Mouse (Mus musculus) right cerebral cortex, postnatal 25 days (tissue): ENCODE results near the gene Depp1.
A peak's percentile ranks its signal among the peaks of the same experiment; 100 is the strongest.
"Not testable (repeated sequence)": the region's sequence is repeated elsewhere in the genome, so short reads cannot be mapped to it uniquely, and the experiment has no call there.

Experiments used
- DNase-seq: peaks from one replicate; pipeline ENCODE4 v3.0.0; 2022

Depp1 gene

DNA sequence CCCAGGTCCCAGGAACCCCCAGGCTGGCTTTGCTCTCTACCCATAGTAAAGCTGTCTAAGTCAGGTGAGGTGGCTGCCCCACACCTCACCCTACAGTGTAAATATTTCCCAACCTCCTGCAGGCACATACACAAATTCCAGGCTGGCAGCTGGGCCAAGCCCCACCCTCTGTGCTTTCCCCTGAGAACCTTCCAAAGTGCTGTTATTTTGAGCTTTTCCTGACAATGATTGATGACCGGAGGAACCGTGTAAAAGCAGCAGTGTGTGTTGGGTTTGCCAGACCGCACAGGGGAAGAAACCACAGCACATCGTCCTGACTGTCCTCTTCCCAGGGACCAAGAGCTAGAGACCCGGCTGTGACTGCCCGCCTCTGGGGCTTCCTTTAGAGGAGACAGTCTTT lies at the start of gene Depp1:
Gene Depp1, plus strand, starts transcription at position 204 of the 400 bp plus-strand sequence.
- DNase-seq, result no peak

DNA sequence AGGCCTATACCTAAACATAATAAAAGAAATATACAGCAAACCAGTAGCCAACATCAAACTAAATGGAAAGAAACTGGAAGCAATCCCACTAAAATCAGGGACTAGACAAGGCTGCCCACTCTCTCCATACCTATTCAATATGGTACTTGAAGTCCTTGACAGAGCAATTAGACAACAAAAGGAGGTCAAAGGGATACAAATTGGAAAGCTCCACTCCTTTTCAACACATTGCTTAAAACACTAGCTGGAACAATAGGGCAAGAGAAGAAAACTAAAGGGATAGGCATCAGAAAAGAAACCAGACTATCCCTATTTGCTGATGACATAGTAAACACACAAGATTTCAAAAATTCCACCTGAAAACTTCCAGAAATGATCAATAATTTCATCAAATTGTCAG lies 49.4 kb upstream of the Depp1 start:
- DNase-seq, result not testable (repeated sequence)

DNA sequence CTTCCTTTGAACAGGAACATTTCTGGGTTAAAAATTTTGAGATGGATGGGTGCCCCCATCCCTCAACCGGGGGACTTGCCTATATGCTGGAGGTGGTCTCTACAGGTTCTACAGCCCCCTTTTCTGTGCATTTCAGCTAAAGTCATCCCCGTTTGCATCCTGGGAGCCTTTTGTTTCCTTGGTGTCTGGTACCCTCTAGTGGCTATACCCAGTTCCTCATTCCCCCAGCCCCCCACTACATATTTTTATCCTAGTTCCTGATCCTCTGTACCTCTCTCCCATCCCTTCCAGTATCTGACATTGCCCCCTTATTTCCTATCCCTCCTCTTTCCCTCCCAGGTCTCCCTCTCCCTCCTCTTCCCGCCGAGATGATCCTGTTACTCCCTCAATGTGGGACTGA lies 43.2 kb upstream of the Depp1 start:
- no peak for DNase-seq

DNA sequence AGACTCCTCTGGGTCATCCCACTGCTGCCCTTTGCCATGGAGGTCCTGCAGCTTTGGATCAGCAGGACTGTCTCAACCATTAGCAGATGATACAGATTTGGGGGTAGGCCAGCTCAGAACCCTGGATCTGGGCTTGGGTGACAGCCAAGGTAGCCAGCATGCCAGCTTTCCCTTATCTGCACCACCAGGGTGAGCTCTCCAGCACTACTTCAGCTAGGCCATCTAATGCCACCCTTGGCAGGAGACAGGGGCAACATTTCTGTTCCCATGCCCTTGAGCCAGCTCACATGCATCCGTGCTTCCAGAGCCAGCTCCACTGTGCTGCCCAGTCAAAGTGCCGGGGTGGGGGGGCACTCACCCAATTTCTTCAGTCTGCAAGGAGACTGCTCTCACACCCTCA lies 34.7 kb upstream of the Depp1 start:
- DNase-seq, result no peak

DNA sequence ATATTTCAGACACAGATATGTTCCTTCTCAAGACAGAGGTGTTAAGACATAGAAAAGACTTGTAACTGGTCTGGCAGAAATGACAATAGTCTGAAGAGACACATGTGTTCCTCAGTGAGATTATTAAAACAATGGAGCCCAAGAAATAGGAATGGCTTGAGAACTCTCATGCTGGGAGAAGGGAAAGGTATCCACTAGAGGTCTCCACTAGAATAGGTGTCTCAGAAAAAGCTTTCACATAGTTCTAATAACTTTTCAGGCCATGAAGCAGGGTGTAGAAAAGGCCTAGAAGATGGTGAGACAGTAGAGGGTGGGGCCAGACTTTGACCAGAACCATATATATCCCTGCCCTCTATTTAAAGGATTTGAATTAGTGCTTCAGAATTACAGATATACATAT lies 32.3 kb upstream of the Depp1 start:
- DNase-seq, result no peak

DNA sequence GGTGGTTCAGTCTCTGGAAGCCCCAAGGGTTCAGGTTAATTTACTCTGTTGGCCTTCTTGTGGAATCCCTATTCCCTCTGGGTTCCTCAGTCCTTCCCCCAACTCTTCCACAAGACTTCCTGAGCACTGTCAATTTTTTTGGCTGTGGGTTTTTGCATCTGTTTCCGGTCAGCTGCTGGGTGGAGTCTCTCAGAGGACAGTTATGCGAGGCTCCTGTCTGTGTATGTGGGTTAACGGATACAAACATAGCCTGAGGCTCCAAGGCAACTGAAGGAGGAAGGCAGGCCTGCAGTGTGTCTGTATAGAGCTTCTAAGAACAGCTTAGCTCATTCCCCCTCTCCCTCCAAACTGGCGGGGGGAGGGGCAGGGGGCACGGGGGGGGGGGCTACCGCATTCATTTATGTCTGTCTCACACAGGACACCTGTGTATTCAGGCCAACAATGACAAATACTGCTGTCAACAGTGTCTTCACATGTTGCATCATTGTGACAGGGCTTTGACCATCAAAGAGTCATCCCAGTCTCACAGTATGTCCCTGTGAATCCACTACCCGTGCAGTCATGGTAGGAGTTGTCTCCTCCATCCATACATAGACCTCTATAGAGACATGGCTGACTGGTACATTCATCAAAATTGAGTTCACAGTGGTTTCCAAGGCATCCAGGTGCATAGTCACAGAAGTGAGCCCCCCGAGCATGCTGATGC lies 28.9 kb upstream of the Depp1 start:
- DNase-seq, result no peak

DNA sequence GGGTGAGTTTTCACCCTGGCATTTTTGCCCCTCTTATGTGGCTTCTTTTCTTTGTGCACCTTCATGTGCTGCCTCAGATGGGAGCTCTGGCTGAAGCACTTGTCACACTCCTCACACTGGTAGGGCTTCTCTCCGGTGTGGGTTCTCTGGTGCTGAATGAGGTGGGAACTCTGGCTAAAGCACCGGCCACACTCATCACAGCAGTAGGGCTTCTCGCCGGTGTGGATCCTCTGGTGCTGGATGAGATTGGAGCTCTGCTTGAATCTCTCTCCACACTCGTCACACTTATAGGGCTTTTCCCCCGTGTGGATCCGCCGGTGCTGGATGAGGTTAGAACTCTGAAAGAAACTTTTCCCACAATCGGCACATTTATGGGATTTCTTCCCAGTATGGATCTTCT lies 24.0 kb upstream of the Depp1 start:
- not testable (repeated sequence) for DNase-seq

DNA sequence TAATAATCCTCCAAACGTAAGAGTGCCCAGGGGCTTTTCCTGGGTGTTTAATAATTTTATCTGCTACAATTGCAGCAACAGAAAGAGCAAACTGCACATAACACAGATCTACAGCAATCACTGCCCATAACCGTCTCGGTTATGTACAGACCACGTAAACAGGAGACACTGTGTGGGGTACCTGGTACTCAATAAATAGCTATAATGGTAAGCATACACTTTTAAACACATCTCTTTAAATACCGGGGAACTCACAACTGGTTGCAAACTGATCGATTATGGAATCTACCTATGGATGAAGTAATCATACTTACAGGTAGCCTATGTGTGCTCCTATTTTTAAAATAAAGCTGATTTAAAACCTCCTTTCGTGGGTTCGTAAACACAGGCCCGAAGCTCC lies 22.3 kb upstream of the Depp1 start:
- DNase-seq, result no peak

DNA sequence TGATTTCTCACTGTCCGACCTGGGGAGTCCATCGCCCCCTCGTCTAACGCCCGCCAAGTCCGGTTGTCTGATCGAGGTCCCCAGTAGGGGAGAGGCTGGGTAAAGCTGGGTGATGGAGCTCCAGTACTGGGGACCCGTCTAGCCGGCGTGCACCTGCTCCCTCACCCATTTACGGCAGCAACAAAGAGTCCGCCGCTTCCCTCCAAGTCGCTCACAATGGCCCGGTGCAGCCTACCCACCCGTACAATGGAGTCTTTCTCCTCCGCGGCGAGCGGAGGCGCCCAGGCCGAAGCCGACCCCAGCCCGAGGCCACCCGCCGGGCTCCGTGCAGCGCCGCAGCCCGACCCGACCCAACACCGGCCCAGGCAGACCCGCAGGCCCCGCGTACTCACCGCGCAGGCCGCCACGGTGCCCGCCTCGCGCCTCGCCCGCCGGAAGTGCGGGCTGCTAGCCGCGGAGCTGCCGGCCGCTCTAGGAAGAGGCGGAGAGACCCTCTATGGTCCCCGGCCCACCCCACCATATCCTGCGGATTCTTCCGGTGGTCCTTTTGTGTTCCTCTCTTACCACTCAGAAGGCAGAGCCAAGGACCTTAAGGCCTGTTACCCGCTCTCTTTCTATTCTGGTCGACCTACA lies 21.8 kb upstream of the Depp1 start, which contains the start of gene Zfp422:
Gene Zfp422, minus strand, starts transcription at position 461 of the 633 bp plus-strand sequence.
- peak; percentile 76 for DNase-seq

DNA sequence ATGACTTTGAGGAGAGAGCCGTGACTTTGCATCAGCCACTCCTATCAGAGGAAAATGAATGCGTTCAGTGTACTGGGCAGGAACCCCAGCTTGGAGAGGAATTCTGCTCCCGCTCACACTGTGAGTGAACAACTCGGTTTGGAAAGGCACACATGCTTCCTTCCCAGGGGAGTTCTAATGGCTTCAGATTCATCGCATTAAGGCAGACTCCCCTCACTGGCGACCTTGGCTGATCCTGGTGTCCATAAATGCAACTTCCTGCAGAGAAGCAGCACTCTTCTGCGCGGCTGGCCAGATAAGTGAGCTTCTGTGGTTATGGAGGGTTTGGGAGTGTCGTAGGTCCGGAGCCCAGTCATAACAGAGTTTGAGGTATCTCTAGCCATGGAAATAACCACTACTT lies 20.6 kb upstream of the Depp1 start:
- DNase-seq, result no peak

DNA sequence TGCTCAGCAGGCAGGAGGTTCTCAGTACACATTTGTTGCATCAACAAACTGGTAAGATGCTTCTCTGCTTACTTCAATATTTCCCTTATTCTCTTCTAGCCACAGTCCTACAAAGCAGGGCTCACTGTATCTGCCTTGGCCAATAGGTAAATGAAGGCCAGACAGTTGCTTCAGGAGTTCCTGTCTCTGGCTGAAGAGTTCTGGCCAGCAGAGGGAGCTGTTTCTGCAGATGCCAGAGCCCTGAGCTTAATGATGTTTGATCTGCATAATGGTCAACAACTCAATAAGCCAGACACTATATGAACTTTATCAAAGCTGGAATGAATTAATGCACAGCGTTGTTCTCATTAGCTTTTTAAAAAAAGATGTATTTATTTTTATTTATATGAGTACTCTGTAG lies 18.3 kb upstream of the Depp1 start:
- DNase-seq, result peak; percentile 55

DNA sequence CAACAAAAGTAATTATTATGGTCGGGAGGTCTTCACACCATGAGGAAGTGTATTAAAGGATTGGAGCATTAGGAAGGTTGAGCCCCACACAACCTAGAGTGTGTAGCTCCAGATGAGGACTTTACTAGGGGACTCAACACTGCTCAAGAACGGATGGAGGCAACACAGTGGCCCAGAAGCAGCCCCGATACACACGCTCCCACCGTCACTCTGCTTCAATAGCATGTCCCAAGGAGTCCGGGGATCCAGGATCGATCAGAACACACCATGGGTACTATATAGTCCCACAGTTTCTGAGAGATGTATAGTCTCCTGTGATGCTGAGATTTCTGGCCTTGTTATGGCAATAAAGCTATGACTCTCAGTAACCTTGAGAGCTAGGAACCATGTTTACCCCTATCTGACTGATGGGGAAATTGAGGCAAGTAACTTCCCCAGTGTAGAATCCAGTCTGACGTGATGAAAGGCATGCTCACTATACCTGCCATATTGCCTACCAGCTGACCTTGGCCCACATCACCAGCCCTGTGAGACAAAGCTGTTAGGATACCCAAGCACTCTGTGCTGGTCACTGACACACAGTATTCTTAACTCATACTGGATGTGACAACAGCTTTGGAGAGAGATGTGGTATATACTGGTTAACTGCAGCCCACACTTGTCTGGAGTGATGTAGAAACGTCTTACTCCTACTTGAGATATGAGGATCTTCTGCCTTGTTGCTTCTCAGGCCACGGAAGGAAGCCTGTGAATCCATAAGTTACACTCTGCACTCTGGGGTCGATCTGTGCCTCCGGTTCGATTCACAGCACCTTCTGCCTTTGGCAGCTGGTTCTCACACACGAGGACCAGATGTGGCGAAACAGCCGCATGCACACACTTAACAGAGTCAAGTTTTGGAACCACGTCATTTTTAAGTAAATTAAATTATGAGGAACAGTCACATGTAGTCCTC lies 16.4 kb upstream of the Depp1 start:
- DNase-seq, result no peak

DNA sequence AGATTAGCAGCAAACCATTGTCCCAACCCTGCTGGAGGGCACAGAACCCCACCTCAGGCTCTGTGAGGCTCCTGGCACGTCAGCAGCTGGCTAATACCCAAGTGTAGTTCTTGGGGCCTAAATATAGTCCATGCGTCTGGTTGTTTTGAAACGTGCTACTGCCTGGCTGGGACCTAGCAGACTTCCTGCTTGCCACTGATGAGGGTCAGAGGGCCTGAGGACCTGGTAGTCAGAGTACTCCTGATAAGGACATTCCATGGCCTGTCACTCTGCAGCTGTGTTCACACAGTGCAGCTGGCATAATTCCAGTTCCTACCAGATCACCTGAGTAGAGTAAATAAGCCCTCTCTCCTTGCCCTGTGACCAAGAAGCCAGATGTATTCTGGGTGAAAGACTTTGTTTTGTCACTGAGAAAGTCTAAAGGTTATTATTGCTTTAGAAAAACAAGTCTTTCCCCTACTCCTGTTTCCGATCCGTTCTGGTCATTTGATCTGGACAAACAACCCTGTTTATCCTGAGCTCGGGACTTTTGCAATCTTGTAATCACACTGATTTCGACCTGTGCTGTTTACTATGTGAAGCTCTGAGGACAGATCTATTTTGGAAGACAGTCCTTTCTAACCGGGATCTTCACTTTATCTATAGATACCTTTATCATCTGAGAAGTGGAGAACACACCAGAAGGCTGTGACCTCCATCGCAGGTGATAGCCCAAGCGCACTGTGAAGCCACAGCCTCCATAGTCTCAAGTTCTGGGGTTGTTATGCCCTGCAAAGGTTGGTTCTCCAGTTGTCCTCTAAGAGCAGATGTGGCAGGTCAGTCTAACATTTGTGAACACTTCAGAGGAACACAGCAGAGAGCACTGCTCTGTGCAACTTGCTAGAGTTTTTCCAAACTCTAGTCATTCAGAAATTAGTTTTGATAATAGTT lies 14.9 kb upstream of the Depp1 start:
- DNase-seq, result no peak

DNA sequence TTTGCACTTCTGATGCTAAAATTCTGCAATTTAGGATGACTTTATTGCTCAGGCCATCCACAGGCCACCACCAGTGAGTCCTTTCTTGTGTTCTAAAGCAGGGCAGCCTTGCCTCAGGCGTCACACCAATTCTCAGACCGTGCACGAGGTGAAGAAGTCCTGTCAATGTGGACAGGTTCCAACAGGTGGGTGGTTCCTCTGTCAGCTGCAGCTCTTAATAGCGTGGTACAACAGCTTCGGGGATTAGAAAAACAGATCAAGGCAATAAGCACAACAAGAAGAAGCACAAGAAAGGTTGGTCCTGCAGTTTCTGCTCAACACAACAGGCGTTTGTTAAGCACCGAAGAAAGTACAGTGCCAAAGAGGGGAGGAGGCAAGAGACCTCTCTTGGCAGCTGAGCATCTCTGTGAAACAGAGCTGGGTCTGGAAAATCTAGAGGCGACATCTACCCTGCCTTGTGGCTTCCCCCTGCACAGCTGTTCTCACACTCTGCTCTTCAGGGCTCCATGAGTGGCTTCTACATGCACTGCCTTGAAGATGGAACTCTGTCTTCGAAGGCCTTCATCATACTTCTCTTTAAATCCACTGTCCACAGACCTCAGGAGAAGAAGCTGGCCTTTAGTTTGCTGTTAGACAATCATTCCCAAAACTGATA lies 13.7 kb upstream of the Depp1 start:
- no peak for DNase-seq

DNA sequence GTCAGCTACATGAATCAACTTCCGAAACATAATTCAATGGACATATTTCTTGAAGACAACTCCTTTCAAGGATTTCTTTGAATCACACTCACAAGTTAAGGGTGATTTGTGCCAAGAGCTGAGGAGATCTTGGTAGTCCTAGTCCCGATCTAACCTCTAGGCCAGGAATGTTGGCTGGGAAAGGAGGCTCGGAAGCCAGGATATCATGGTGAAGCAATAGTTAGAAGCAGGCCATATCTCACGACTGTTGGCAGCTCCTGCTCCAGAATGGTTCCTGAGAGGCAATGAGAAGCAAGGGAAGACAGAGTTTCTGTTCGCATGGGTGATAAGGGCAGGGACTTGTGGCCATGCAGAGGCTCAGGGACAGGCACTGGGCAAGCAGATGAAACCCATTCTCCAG lies 12.9 kb upstream of the Depp1 start:
- no peak for DNase-seq

DNA sequence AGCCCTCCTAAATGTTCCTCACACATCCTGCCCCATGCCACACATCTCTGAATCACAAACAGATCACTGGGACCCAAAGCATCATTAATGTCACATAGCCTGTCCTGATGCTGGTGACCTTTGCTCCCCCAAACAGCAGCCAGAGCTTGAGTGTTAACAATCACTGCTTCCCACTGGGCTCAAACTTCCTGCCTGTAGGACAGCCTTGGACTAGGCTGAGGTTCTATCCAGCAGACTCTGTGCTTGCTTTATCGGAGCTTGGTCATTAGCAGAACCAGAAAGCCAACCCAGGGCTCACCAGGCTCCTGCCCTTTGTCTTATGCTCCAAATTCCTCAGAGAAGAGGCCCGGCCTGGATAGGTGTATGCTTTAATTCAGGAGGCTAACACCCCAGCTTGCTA lies 11.5 kb upstream of the Depp1 start:
- DNase-seq, result no peak

DNA sequence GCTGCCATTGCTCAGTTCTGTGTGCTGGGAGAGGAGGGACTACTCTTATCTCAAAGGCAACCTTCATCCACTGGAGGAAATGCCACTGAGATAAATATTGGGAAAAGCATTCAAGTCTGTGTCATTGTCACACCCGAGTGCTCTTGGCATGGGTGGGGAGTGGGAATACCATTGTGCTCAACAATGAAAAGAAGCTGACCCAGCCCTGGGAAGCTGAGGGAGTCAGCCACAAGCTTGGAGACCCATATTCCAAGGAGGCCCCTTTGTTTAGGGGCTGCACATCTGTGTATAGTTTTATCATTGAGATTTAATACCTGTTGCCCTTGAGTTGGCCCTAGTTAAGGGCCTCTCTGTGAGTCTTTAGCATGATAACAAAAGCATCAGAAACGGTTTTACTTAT lies 10.7 kb upstream of the Depp1 start:
- DNase-seq, result no peak

DNA sequence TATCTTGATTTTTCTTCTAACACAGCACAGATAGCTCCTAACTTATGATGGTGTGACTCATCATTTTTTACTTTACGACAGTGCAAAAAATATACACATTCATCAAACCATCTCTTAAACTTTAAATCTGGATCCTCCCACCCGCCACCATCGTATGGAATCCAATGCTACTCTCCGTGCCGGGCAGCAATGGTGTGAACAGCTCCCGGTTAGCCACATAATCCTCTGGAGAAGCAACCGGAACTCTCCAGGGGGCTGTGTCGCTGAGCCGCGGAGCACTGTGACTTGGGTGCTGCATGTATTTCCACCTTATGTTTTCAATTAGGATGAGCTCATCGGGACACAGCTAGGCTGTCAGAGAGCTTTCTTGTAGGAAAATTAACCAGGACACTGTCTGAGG lies 7.5 kb upstream of the Depp1 start:
- peak; percentile 65 for DNase-seq

DNA sequence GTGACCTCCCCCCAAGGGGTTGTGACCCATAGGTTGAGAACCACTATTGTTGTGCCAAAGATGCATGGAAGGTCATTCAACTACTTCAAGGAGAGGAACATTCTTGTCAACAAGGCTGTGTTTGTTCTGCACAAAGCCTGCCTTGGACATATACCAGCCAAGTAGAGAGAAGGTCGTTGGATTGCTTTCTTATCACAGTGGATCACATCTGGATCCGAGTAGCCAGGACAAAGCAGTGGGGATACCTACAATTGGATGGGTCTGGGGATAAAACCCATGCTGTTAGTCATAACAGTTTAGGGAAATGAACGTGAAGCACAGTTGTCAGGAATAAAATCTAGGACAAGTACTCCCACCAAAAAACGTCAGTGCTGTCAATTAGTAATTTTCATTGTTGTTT lies 6.5 kb upstream of the Depp1 start:
- no peak for DNase-seq

DNA sequence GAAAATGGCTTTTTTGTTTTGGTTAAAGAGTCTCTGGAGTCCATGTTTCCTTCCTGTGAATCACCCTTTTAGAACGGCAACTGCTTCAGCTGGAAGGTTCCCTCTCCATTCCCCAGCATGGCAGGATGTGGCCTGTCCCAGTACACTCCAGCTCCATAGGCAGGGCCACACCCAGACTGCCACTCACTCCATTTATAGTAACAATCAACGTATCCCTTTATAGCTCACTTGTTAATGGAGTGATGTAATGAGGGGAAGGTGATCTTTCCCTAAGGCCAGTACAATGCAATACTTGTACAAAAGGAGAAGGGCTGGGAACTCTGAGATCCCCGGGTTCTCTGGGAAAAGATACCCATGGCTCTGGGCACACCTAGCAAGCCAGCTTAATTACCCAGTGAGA lies 6.1 kb upstream of the Depp1 start:
- DNase-seq, result no peak

DNA sequence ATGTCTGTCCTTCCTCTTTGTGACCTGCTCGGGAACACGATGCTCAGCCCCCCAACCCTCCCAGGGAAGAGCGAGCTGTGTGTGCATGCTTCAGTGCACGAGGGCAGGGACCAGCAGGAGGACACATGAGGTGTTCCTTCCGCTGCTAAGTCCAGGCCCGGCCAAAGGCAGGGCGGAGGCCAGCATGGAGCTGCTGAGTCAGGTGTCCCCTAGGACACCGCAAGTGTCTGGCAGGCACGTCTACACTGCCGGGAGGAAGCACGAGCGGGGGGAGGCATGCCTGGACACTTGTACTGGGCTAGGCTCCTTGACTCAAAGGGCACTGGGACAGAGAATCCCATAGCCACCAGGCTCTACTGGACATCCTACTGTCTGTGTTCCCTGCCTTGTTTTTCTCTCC lies 2.6 kb upstream of the Depp1 start:
- DNase-seq, result no peak

DNA sequence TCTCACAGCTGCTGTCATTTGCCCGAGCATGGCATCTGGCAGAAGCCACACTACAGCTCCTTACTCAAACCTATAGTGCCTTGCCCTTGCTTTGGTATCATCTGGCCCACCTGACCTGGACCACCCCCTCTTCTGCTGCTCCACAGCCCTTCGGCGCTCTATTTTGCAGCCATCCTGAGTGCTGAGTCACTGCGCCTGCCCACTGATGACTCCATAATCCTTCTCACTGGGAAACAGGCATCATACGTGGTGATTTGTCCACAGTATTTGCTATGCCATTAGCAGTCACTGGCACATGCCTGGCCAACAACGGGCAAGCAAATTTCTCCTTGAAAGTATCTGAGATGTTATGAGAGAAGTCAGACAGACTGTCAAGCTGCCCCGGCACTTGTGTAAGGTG lies 598 bp upstream of the Depp1 start:
- no peak for DNase-seq
